Mouse (Mus musculus): ENCODE measurements around the gene Prg4.

The Prg4 gene

GRCm38 (mm10) chr1:150407285-150407684, 58.7 kb downstream of the Prg4 start:
- DNase-seq (ENCODE audit: low read depth, low spot score), result no peak

- no peak for DNase-seq (ENCODE audit: low read depth, low spot score)
Measured at GRCm38 (mm10) chr1:150404555-150404954, 61.4 kb downstream of the Prg4 start.

- DNase-seq (ENCODE audit: low read depth, low spot score), result no peak
Measured at GRCm38 (mm10) chr1:150403914-150404313, 62.1 kb downstream of the Prg4 start.

All from ES-CJ7 (cell line).